Mouse (Mus musculus) testis, adult 2 months (tissue): ENCODE measurements around the gene Gm10964.

Experiments used
- CTCF ChIP-seq: fragments of 200-500 bp; IDR thresholded peaks from 2 replicates; pipeline ENCODE4 v1.5.1; 2012; ENCODE audit warnings: low read depth, mild to moderate bottlenecking, inconsistent platforms, low read length, moderate library complexity; ENCODE audit not compliant: control insufficient read depth, insufficient read depth, insufficient replicate concordance
- POLR2A ChIP-seq: fragments of 200-500 bp; IDR thresholded peaks from 2 replicates; pipeline ENCODE4 v1.6.1; 2012; ENCODE audit warnings: low read depth, mild to moderate bottlenecking, inconsistent platforms, low read length, moderate library complexity; ENCODE audit not compliant: control insufficient read depth

DNA sequence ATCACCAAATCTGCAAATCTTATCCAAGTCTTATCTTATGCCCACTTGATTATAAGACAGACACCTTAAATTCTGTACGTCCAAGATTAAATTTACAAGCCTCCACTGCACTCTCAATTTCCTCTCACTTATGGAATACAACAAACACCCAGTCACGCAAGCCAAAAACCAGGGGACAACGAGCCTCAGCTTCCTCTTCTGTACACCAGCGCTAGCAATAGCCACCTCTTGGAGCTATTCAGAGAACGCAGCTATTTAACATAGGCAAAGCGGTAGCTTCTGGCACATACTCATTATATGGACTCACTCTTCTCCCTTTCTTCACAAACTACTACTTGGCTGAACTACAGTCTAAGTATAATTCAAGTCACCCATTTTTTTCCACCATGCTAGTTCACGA lies 40.0 kb downstream of the Gm10964 start:
- TF ChIP-seq POLR2A (no peak), CTCF (no peak)
